Mouse (Mus musculus) lung, embryonic 16.5 days (tissue): Measurements from ENCODE around the gene Abcb4. TPM values are rescaled to one million over a fixed set of nuclear protein-coding genes. Genes with fewer than 3 reads are reported as not detected.
"Not testable (repeated sequence)": the region's sequence is repeated elsewhere in the genome, so short reads cannot be mapped to it uniquely, and the experiment has no call there.

ENCODE experiments used
- ATAC-seq: fragments of 200-750 bp; cut with Nextera tagmentation; 2 replicates; pipeline ENCODE4 v1.8.0; 2017; ENCODE audit warnings: low read depth, mild to moderate bottlenecking, moderate library complexity
- H3K27ac ChIP-seq: fragments of 300-500 bp; sonication (generic); 2 replicates; pipeline ENCODE4 v1.5.1; 2014; ENCODE audit warnings: mild to moderate bottlenecking, control low read depth, low read length
- H3K27me3 ChIP-seq: fragments of 300-500 bp; sonication (generic); 2 replicates; pipeline ENCODE4 v1.6.1; 2014; ENCODE audit warnings: low read depth, low read length, mixed read lengths; ENCODE audit not compliant: control insufficient read depth, insufficient read depth
- H3K36me3 ChIP-seq: fragments of 300-500 bp; sonication (generic); 2 replicates; pipeline ENCODE4 v1.6.1; 2014; ENCODE audit warnings: low read length; ENCODE audit not compliant: control insufficient read depth, insufficient read depth
- H3K4me1 ChIP-seq: fragments of 300-500 bp; sonication (generic); replicated peaks from 2 replicates; pipeline ENCODE4 v1.6.1; 2014; ENCODE audit warnings: low read length, mixed read lengths; ENCODE audit not compliant: control insufficient read depth, insufficient read depth
- H3K4me2 ChIP-seq: fragments of 300-500 bp; sonication (generic); 2 replicates; pipeline ENCODE4 v1.6.1; 2014; ENCODE audit warnings: low read depth, low read length, control low read depth
- H3K4me3 ChIP-seq: fragments of 300-500 bp; sonication (generic); 2 replicates; pipeline ENCODE4 v1.5.1; 2014; ENCODE audit warnings: mild to moderate bottlenecking, low read length, control low read depth
- H3K9ac ChIP-seq: fragments of 300-500 bp; sonication (generic); 2 replicates; pipeline ENCODE4 v1.6.1; 2014; ENCODE audit warnings: low read length, control low read depth
- H3K9me3 ChIP-seq: fragments of 300-500 bp; sonication (generic); 2 replicates; pipeline ENCODE4 v1.6.1; 2016; ENCODE audit warnings: low read length; ENCODE audit not compliant: control insufficient read depth
- WGBS: fragments of 180-500 bp; shearing (Covaris S2); extraction: QIAGEN DNeasy Blood & Tissue Kit; methylation state at CpG from one replicate; pipeline ENCODE4 v1.1.7; 2014; 5-methylcytosine and 5-hydroxymethylcytosine counted together
- polyA plus RNA-seq: library from polyadenylated mRNA; unstranded; fragments of >200 nt; fragmentation: Nextera tagmentation; extraction: Ambion mirVana; gene quantifications from 2 replicates; pipeline ENCODE4 v1.2.1, GENCODE M21; 2015

Gene Abcb4
- 0.13 and 0.35 TPM in 2 replicates for polyA plus RNA-seq

- Histone ChIP-seq H3K27me3 (peaks cover 5% of the 10 kb centered on the region), H3K4me3 (peak within 1 kb of the TSS; percentile 58), H3K9ac (peak within 1 kb of the TSS; percentile 57), H3K9me3 (no peaks in the 10 kb centered on the region; the same call in 1 of the 2 replicates), H3K4me2 (peak within 1 kb of the TSS; percentile 96), H3K4me1 (peaks cover 5% of the 10 kb centered on the region), H3K36me3 (no peaks in the 10 kb centered on the region), H3K27ac (no peak within 1 kb of the TSS)
- ATAC-seq = peak; percentile 87
- WGBS = under 1% methylated on average over 55 of the region's 65 CpGs
Measured at GRCm38 (mm10) chr5:8893300-8894103, at the start of gene Abcb4. Abcb4 (plus strand) TSS chr5:8893717.

- H3K4me3 ChIP-seq, H3K9me3 ChIP-seq, H3K9ac ChIP-seq, H3K4me2 ChIP-seq, H3K27ac ChIP-seq, H3K27me3 ChIP-seq, H3K4me1 ChIP-seq, H3K36me3 ChIP-seq: not testable (repeated sequence)
- 66% methylated on average over 5 of the region's 9 CpGs for WGBS
- ATAC-seq = peak; percentile 51; the same call in 1 of the 2 replicates
Measured at GRCm38 (mm10) chr5:8848607-8849575, 44.6 kb upstream of the Abcb4 start.

DNA sequence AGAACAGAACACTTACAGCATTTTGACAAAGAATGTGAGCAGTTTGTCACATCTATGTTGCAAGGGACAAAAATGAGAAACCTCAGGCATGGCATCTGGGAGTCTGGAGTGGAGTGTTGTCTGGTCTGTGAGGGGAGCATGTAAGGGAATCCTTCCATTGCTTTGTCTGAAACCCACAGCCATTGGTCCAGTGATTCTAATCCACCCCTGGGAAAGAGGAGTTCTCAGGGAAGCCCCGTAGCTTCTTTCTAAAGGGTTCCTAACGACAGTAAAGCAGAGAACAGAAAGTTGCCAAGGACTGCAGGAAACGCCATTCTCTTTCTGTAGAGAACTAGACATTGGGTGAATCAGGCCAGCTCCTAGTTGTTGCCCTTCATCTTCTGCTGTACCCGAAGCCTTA, 42.7 kb upstream of the Abcb4 start:
- no peak for ATAC-seq
- Histone ChIP-seq H3K4me3 (no peak overlapping the region), H3K4me2 (no peak overlapping the region), H3K4me1 (no peaks in the 10 kb centered on the region), H3K36me3 (no peaks in the 10 kb centered on the region), H3K9me3 (no peaks in the 10 kb centered on the region), H3K9ac (no peak overlapping the region), H3K27ac (no peak overlapping the region), H3K27me3 (no peaks in the 10 kb centered on the region)
- 60% methylated on average over 4 of the region's 4 CpGs for WGBS

GRCm38 (mm10) chr5:8857201-8857600, 36.3 kb upstream of the Abcb4 start:
- no peak for ATAC-seq
- WGBS = 68% methylated on average over 6 of the region's 6 CpGs
- H3K27ac ChIP-seq = no peak overlapping the region
- no peaks in the 10 kb centered on the region for H3K4me1 ChIP-seq
- no peak overlapping the region for H3K9ac ChIP-seq
- H3K27me3 ChIP-seq = no peaks in the 10 kb centered on the region
- H3K4me3 ChIP-seq = no peak overlapping the region
- no peaks in the 10 kb centered on the region for H3K36me3 ChIP-seq
- H3K4me2 ChIP-seq = no peak overlapping the region
- no peaks in the 10 kb centered on the region for H3K9me3 ChIP-seq

DNA sequence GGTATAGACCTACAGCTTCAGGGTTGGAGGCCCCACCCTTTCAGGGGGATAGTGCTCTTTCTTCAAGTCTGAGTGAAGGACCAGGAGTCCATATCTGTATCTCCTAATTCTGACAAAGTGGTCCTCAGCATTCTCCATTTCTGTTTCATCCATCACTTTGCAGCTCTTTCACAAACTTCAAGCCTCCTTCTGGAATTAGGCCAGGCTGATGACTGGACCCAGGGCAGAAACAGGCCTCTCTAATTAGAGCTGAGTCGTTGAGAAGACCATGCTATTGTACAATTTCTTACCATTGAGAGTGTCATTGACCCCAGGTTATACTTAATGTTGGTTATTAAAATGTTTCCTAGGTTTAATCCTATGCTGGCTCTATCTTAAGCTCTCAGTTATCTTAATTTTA, 31.7 kb upstream of the Abcb4 start:
- 65% methylated on average over 1 of the region's 1 CpGs for whole genome bisulfite sequencing
- no peak for ATAC-seq
- no peak overlapping the region for H3K9ac ChIP-seq

DNA sequence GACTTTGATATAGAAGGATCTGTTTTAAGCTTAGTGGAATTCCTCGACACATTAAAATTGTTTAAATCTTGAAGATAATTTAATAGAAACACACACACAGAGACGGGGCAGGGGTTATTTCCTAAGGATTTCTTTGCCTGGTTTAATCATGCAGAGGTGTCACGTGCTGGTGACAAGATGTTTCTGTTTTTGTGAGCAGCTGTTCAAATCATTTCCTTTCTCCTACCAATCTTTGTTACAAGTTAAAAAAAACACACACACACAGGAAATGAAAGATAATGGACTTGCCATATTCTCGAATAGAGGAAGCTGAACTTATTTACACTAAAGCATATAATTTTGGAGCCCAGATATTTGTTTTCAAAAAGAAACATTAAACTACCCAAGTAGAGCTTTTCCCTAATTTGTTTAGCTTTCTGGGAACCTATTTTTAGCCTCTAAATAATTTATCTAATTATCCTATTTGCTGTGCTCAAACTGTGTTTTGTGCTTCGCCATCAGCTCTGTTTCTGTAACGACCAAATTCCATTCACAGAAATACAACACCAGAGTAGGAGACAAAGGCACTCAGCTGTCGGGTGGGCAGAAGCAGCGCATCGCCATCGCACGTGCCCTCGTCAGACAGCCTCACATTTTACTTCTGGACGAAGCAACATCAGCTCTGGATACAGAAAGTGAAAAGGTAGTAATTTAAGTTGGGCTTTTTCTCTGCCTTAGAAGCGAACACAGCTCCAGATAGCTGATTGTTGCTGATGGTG, 29.8 kb upstream of the Abcb4 start:
- H3K27me3 ChIP-seq = no peaks in the 10 kb centered on the region
- 43% methylated on average over 14 of the region's 14 CpGs for WGBS
- ATAC-seq = no peak

More for the DNA sequence above, 31.7 kb upstream of the Abcb4 start:
- Histone ChIP-seq H3K4me3 (no peak overlapping the region), H3K9me3 (no peaks in the 10 kb centered on the region), H3K27me3 (no peaks in the 10 kb centered on the region), H3K4me2 (no peak overlapping the region), H3K36me3 (no peaks in the 10 kb centered on the region), H3K4me1 (no peaks in the 10 kb centered on the region), H3K27ac (no peak overlapping the region)

GRCm38 (mm10) chr5:8865630-8866029, 27.9 kb upstream of the Abcb4 start:
- H3K36me3 ChIP-seq, H3K4me1 ChIP-seq, H3K9ac ChIP-seq, ATAC-seq, H3K4me3 ChIP-seq, H3K27me3 ChIP-seq, H3K9me3 ChIP-seq, H3K27ac ChIP-seq, H3K4me2 ChIP-seq: not testable (repeated sequence)
- 94% methylated on average over 11 of the region's 11 CpGs for WGBS

More for the DNA sequence above, 29.8 kb upstream of the Abcb4 start:
- Histone ChIP-seq H3K4me1 (no peaks in the 10 kb centered on the region), H3K4me3 (no peak overlapping the region), H3K9ac (no peak overlapping the region), H3K4me2 (no peak overlapping the region), H3K36me3 (no peaks in the 10 kb centered on the region), H3K27ac (no peak overlapping the region), H3K9me3 (no peaks in the 10 kb centered on the region)

DNA sequence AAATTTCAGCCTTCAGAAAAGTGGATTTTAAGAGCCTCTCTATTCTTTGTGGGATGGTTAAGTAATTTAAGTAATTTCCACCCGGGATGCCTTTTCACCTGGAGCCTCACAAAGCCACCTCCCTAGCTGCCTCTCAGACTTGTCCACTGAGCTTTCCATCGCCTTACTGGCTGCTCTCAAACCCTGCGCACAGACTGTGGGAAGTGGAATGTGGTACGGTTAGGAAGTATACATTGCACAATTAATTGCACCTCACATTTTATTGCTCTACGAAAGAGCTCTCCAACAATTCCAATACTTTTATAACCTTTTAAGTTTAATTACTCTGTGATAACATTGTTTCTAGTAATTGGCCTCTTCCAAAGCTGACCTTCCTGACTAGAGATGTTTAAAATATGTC, 27.2 kb upstream of the Abcb4 start:
- Histone ChIP-seq H3K27ac (no peak overlapping the region), H3K9ac (no peak overlapping the region), H3K36me3 (no peaks in the 10 kb centered on the region), H3K4me3 (no peak overlapping the region), H3K4me1 (no peaks in the 10 kb centered on the region), H3K4me2 (no peak overlapping the region), H3K9me3 (no peaks in the 10 kb centered on the region), H3K27me3 (no peaks in the 10 kb centered on the region)
- 80% methylated on average over 5 of the region's 5 CpGs for WGBS
- no peak for ATAC-seq
